Mouse (Mus musculus) adrenal gland, postnatal 10 days (tissue): ENCODE results near the gene Ccpg1. TPM values are rescaled to one million over a fixed set of nuclear protein-coding genes. Genes with fewer than 3 reads are reported as not detected.

Experiments used
- DNase-seq: peaks from one replicate; pipeline ENCODE4 v3.0.0; 2021; ENCODE audit warnings: mixed read lengths
- total RNA-seq, 2 experiments: library from RNA; stranded (reverse); gene quantifications; 2 replicates each; pipeline ENCODE4 v1.2.3; 2021

Ccpg1 gene
- total RNA-seq, 2 experiments from 2014 or later = 71.0 to 73.8 TPM

DNA sequence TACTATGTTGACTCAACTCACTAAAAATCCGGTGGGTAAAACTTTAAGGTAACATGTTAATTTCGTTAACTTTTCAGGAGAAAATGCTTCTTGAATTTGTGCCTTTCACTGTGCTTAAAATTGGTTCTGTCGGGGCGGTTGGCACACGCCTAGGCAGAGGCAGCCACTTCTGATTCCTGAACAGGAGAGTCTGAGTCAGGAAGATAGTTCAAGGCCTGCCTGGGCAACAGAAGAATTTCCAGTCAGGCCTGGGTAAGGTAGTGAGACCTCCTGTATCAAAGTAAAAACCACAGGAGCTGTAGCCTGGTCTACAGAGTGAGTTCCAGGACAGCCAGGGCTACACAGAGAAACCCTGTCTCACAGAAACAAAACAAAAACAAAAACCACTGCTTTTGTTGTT, 7.3 kb downstream of the Ccpg1 start:
- DNase-seq = peak; percentile 19

DNA sequence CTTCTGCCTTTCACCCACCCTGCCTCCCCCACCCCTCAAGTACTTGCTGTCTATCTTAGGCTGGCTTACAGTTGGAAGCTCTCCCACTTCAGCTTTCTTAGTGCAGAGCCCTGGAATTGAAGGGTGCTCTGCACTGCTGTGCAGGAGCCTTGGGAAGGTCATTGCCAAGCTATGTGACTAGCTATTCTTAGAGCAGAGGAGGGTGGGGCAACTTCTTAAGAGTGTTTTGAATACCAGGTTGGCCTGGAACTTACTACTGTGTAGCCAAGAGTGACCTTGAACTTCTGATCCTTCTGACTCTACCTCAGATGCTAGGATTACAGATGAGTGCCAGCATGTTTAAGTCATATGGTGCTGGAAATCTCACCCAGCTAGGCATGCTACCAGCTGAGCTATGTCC, 10.9 kb downstream of the Ccpg1 start:
- DNase-seq = no peak

DNA sequence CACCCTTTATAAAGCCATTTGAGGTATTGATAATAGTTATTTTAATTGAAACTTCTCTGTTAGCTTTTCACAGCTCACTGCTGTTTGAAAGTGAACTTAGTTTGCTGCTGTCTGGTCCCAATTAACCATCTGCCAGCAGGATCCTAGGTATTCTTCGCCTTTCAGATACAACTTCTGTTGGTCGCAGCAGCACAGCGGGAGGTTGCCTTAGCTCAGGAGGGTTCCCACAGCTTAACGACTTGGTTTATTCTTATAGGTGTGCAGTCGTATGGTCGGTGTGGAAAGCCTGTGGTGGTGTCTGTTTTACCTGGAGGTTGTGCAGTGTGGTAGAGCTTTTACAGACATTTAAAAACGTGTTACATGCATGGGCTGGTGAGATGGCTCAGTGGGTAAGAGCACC, 11.6 kb downstream of the Ccpg1 start:
- DNase-seq = no peak

DNA sequence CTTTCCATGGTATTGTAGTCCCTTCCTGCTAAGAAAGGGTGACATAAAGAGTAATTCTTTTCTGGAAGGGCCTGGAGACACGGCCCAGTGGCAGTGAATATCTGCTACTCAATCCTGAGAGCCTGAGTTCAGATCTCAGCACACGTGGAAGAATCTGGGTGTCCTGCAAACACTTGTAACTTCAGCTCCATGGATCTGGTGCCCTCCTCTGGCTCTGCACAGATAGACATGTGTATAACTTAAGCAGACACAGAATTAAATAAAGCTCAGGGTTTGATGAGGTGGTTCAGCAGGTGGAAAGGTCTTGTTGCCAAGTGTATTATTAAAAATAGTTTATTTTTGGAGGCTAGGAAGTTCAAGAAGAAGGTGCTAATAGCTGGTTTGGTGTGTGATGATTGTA, 15.3 kb downstream of the Ccpg1 start:
- no peak for DNase-seq

DNA sequence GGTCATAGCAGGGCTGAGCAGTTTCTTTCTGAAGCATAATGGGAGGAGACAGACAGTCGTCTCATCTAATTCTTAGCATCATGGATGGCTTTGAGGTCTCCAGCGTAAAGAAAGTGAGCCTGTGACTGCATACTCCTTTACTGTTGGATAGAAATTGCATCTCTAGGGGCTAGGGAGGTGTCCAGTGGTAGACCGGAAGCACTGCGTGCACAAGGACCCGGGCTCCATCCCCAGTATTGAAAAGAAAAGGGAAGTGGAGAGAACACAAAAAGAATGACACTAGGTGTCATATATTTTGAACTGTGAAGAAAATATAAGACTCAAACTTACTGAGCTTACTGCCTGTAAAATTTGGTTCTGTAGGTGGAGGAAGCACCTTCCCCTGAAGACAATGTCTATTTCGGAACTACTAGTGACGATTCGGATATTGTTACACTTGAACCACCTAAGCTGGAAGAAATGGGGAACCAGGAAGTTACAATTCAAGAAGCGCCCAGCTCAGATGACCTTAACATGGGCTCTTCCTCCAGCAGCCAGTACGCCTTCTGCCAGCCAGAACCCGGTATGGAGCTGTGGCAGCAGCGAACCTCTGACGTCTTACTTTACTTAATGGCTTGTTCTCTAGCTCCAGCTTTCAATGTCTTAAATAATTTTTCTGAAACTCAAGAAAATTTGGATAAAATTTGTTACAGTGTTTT, 16.2 kb downstream of the Ccpg1 start:
- DNase-seq = no peak

DNA sequence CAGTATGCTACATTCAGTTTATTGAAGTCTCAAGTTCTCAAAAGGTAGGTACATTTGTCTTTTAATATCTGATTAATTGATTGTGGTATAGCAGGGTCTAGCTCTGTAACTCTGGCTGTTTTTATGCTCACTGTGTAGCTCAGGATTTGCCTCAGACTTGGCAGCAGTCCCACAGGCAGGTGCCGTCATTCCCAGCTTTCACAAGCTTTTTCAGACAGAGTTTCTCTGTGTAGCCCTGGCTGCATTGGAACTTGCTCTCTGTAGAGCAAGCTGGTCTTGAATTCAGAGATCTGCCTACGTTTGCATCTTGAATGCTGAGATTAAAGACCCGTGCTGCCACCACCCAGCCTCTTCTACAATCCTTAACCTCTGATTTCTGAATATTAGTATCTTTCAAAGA, 16.9 kb downstream of the Ccpg1 start:
- DNase-seq = peak; percentile 50

DNA sequence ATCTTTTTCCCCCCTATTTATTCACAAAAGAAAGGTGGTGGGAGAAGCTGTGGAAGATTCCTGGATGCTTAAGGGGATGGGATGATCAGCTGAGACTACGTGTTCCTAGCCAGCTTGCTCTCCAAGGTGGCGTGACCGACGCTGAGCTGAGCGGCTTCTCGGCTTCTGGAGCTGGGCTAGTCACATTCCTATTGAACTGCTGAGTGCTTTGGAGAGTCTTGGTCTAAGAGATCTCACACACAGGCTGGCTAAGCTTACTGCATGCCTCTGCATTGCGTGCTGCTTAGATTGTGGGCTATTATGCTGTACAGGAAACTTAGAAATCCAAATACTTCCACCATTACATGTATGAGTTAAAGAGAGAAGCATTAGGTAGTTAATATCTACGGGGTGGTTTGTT, 18.8 kb downstream of the Ccpg1 start:
- DNase-seq = no peak

DNA sequence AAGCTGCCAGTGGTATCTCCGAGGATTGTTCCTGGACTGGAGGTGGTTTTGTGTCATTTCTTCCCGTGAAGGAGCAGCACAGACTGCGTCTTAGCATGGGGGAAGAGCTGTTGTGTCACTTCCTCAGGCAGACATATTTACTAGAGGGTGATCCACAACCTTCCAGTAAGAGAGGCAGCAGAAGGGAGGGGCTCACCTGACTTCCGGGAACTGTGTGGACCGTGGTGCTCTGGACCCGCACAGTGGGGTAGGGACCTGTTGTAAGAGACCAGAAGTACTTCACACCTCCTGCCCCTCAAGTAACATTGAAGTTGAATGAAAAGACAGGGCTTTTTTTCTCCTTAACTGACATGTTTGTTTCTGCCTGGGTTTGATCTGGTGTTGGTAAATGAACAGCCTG, 19.9 kb downstream of the Ccpg1 start:
- no peak for DNase-seq

DNA sequence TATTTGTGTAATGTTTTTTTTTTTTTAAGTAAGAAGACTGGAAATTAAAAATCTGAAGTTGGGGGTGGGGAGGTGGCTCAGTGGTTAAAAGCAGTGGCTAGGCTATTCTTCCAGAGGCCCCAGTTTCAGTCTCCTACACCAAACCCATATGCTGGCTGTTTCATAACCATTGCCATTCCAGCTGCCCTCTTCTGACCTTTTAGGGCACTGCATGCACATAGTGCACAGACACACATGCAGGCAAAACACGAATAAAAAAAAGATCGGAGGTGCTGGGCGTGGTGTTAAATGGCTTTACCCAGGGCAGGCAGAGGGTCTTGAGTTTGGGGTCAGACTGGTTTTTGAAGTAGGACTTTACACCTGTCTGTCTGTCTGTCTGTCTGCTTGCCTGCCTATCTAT, 20.9 kb downstream of the Ccpg1 start:
- DNase-seq = no peak

DNA sequence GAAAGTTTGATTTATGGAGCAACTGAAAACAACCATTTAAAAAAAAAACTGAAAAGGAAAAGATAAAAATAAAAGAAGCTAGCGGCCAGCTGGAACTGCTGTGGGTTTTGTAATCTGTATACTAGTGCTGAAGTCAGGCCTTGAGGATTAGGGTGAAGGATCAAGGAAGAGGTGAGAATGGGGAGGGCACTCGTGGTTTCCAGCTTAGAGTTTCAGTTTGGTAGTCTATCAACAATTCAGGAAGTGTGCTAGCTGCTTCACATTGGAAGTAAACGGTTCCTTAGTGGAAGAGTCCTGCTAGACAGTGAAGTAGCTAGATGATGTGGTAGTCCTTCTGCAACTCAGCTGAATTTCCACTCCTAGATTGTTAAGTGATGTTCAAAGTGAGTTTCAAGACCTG, 23.2 kb downstream of the Ccpg1 start:
- no peak for DNase-seq

DNA sequence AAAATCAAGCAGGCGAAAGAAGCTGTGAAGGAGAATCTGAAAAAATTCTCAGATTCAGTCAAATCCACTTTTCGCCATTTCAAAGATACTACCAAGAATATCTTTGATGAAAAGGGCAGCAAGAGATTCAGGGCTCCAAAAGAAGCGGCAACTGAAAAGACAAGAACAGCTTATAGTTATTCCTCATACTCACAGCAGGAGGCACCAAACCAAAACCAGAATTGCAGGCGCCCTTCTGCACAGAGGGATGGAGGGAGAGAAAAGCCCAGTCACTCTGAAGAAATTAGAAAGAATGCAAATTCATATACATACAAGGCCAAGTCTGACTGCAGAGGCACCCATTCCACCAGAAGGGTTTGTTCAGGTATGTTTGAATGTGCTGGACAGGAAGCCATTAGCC, 27.4 kb downstream of the Ccpg1 start:
- no peak for DNase-seq

DNA sequence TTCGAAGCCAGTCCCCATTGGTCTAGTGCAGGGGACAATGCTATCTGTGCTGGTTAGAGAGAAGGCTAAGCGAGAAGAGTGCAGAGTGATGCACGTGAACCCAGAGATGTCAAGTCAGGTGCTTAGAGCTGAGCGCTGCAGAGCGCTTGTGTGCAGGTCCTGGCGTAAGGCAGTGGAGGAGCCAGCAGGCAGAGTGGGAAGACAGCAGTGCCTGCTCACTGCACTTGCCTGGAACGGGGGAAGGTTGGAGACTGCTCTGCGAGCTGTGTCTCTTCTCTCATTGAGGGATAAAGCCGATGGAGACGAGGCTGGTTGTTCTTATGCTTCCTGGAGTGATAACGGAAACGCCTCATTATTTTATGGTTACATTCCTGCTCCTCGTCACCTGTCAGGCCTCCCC, 29.5 kb downstream of the Ccpg1 start:
- no peak for DNase-seq

DNA sequence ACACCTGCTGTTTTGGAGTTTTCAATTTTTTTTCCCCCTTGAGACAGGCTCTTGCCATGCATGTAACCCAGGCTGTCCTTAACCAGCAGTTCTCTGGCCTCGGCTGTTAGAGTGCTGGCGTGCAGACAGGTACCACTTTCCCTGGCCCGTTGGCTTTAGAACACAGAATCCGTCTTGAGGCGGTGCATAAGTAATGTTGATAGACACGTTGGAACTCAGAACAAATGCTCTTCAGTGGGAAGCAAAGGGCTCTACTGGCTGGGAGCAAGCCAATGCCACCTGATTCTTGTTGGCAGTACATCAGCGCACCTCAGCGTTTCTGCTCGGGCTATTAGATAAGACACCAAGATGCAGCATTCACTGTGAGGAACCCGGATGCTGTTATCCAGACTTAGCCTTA, 34.6 kb downstream of the Ccpg1 start:
- DNase-seq = peak; percentile 39

DNA sequence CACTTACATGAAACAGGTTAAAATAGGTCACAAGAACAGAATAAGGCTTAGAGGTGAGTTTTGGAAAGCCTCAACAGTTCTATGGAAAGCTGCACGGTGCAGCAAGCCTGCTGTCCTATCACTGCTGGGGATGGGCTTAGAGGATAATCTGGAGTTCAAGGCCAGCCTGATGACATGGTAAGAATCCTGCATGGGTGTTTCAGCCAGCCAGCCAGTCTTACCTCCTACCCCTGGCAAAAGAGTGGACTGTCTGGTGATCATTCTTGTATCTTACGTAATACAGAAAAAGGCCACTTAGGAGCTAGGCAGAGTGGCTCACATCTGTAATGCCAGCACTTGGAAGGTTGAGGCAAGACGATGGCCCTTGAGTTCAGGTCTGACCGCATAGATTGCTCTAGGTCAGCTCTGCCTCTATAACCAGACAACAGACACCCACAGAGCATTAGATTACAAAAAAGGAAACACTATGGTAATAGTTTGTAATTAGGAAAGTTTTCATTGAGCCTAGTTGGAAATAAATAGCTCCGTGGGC, 35.4 kb downstream of the Ccpg1 start:
- peak; percentile 35 for DNase-seq

DNA sequence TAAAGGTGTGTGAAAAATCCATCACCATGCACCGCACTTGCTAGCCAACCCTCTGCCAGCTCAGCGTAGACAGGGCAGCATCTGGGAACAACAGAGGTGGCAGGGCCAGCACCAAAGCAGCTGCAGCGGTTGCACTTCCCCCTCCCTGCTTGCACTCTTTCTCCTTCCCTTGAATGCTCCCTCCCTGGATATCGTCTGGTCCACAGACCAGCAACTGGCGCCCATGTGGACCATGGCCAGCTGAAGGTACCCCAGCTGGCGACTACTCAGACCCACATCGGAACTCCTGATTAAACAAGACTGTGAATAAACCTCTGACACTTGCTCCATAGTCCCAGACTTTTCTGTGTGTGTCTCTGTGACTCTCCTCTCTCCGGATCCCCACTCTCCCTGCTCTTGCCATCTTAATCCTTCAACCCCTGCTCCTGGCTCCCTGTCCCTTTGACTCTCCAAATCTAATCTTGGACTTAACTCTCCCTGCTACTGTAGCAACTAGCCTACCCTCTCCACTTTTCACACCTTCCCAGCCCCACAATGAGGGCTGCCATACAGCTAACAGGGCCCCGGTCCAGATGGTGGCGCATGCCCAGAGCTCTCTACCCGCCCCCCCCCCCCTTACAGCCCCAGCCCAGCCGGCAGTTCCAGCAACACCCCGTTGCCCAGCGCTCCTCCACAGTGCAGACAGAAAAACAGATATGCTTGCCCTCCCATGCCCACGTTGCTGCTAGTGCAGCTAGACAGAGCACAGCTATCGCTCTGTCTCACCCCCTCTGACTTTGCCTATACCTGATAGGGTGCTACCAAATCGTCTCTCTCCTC, 40.8 kb downstream of the Ccpg1 start:
- DNase-seq = no peak

DNA sequence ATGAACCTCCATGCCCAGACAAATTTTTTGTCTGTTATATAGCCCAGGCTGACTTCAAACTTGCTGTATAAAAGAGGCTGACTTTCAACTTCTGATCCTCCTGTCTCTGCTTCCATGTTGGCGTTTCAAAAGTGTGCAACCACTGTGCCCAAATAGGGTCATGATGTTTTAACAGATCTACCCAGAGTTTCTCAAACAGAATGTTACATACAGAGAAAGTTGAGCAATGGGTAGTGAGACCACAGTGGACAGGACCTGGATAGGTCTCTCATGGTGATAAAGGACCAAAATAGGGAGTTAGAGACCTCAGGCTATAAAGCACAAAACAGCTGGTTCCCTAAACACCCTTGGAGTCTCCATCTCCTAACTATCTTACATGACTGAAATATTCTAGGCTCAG, 45.2 kb downstream of the Ccpg1 start:
- DNase-seq = no peak

DNA sequence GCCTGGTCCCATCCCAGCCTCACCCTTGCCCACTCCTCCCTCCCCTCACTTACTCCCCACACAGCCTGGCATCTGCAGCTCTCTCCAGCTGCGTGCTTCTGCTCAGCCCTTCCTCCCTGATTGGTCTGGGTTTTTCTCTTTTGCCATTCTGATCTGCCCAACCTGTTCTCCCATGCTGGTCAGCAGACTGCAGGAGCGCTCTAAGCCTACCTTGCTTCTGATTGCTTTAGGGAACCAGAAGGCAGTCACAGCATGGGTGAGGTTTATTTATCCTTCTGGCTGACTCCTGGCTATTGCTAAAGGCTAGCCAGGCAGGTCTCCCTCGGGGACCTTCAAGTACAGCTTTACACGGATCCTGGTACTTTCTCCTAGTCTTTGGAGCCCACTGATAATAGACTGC, 46.2 kb downstream of the Ccpg1 start:
- DNase-seq = no peak

DNA sequence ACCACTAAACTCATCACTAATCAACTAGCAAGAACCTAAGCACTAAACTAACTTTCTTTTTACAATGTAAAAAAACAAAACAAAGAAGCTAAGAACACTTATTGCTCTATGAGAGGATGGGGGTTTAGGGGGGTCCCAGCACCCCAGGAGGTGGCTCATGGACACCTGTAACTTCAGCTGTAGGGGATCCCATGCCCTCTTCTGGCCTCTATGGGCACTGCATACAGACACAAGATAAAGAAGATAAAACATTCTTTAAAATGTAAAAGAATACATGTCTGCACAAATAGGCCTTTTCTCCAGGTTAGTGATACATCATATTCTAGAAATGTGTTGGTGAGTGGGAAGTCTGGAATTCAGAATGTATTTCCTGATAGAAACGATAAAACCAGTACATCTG, 48.2 kb downstream of the Ccpg1 start:
- DNase-seq = no peak

DNA sequence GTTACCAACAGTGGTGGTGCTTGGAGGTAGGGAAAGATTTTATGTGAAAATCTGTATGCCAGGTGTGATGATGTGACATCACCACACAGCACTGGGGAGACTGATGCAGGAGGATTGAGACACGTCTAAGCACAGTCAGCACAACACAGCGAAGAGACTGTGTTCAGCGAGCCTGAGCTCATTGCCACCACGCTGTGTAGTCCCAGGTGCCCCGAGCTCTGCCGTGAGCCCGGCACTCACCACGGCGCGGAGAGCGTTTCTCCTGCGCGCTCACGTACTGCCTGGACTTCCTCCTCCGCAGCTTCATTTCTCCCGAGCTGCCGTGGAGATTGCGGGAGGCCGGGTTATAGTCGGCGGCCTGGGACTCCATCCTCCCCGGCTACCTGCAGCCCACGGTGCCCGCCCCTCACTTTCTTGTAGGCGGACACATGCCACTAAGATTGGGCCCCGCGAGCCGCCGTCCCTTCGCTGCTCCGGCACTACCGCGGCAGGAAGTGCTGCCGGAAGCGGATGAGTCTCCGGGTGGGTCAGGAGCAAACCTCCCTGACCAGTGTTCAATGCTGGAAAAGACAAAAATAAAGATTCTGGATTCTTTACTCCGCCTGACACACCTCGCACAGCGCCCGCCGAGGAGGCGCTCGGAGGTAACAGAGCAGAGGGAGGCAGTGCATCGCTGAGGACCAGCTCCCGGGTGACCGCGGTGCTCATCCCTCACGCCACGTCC, 54.2 kb downstream of the Ccpg1 start:
- peak; percentile 96 for DNase-seq

DNA sequence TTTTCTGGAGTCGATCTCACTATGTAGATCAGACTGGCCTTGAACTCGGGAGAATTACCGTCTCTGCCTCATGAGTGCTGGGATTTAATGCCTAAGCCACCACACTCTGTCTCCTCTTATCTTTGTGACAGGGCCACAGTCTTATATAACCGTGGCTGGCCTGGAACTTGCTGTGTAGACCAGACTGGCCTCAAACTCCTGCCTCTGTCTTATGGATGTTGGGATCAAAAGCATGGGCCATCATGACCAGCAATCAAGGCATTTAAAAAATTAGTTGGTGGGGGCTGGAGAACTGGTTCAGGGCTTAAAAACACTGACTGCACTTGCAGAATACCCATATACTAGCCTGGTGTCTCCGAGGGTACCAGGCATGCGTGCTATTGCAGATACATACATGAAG, 54.9 kb downstream of the Ccpg1 start, which contains the start of gene Pigb:
TSS of gene Pigb (minus strand) at position 299 of the 400 bp plus-strand sequence.
- no peak for DNase-seq

DNA sequence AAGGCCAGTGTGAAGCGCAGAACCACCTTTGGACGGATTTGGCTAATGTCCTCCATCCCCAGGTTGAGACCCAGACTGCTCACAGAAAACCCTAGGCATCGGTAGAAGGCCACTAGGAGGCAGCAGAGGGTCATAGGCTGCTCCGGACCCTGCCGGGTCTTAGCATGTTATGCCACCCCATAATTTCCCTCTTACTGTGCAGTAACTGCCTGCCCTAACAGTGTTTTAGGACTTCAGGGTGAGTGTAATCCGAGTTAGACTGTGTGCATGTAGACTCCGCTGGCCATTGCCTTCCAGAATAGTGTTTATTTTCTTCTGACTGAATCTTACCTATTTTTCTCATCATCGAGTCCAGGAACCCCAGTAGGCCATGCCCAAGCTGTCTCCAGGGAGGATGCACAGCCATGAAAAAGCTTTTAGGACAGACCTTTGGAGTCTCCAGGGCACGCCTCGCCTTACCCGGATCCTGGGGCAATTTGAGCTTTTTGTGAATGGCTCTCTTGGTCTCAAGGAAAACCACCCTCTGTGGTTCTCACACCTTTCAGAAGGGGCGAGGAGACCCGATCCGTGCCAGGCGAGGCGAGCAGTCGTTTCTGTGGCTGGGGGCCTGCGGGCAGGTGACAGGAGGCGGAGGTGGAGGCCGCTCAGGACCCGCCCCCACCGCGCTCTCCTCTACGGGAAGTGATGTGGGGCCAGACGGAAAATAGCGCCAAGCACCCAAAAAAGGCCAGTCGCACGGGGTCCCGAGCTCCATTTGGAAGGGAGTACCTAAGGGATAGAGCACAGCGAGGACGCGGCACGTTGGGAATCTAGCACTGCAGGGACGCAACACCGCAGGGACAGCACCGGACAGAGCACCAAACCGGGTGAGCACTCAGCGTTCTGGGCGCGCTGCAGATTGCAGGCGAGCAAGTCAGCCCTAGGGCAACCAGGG, 59.2 kb downstream of the Ccpg1 start, which contains the start of gene Rab27a:
TSS of gene Rab27a (plus strand) at position 709 of the 934 bp plus-strand sequence.
- DNase-seq = peak; percentile 93

DNA sequence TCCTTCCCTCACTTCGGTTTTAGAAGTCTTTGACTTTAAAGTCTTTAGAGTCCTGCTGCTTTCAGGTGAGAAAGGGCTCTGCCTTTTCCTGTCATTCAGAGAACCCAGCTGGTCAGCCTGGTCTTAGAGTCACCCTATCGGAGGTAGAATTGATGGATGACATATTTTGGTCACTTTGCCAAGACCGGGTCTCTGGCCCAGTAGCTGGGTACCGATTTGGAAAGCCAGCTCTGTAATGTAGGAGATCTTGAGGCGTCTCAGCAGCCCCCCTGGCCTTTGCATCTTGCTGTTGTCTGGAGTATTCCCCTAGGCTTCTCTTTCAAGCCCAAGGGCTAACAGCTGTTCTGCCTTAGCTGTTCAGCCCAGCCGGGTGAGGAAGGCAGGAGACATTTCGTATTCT, 60.0 kb downstream of the Ccpg1 start:
- no peak for DNase-seq
